Mouse (Mus musculus): ENCODE measurements around the gene Spg7. TPM values are rescaled to one million over a fixed set of nuclear protein-coding genes. Genes with fewer than 3 reads are reported as not detected.

The Spg7 gene
- total RNA-seq, 2 experiments from 2014 or later = 86.9 to 88.3 TPM

DNA sequence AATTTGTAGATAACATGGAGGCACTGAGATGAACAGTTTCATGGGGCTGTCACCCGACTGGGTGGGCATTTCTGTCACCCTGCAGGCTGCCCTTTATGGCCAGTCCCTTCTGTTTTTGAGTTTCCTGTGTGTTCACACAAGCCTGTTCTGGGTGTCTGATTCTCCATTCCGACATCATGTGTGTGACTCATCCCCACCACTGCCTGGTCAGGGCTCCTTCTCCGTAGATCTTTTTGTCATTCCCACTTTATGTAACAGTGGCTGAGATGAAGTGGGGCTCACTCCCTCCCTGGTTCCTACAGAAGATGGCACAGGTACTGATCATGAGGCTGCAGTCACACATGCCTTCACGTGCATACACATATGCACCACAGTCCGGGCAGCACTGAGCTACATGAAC lies 59.9 kb downstream of the Spg7 start:
- DNase-seq (ENCODE audit: low spot score in 2 of 2) = no peak

DNA sequence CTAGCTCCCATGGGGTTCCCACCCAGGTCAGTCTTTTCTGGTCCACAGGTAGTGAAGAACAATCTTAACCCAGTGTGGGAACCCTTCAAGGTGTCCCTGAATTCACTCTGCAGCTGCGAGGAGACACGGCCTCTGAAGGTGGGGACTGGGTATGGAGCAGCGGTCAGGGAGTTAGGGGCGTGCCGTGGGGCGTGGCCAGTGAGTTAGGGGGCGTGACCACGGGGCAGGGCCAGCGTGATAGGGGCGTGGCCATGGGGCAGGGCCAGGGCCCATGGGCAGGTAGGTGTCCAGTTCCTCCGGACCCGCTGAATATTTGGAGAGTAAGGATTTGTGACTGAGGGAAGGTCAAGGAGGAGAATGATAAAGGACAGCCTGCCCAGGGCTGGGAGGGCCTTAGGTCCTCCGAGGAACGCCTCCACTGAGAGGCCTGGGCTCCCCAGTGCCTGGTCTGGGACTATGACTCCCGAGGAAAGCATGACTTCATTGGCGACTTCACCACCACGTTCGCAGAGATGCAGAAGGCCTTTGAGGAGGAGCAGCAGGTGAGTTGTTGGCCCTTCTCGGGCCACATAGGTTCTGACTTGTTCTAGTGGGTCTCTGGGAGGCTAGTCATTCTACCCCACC lies 63.6 kb downstream of the Spg7 start:
- DNase-seq (ENCODE audit: low spot score in 2 of 2) = no peak

- DNase-seq (ENCODE audit: low spot score in 2 of 2) = no peak
Observed at GRCm38 (mm10) chr8:123131041-123131440, 68.3 kb downstream of the Spg7 start.

DNA sequence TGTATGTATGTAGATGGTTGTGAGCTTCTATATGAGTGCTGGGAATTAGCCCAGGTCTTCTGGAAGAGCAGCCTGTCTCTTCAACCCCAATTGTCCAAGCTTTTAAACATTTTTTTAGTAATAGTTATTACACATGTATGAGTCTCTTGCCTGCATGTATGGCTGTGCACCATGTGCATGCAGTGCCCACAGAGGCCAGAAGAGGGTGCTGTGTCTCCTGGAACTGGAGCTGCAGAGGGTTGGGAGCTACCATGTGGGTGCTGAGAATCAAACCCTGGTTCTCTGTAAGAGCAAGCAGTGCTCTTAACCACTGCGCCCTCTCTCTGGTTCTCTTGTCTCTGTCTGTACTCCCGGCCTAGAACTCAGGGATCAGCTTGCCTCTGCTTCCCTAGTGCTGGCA lies 70.2 kb downstream of the Spg7 start:
- DNase-seq (ENCODE audit: low spot score in 2 of 2) = no peak

DNA sequence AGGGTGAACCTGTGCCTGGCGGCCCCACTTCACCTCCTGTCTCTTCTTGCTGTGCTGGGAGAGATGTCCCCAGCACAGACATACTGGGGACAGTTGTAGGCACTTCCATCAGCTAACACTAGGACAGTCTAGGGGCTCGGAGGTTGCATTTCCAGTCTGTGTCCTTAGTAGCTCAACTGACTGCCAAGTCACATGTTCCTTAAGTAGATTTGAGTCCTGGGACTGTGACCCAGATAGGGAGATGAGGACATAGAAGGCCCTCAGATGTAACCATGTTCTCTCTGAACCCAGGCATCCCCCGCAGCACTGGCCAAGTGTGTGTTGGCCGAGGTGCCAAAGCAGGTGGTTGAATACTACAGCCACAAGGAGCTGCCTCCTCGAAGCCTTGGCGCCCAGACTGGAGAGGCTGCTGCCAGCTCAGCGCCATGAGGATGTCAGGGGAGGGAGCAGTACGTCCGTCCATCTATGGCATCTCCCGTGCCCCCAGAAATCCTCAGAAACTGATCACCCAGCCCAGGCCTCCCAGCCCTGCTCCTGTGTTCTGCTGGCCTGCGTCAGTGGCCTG lies 71.5 kb downstream of the Spg7 start:
- DNase-seq (ENCODE audit: low spot score in 2 of 2) = no peak

DNA sequence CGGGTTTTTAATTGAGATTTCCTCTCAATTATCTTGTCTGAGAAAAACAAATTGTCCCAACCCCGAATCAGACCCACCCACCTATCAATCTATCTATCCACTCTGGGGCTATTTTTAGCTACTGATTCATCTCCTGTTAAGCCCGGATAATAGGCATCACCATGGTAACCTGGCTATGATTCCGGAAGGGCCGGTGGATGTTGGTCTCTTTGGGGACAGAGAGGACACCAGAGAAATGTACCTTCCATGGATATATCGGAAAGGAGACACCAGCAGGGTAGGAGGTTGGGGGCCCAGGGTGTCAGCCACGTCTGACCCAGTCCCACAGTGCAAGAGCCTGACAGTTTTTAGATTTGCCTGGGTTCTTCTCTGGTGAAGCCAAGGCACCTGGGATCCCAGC lies 72.7 kb downstream of the Spg7 start:
- no peak for DNase-seq (ENCODE audit: low spot score in 2 of 2)

DNA sequence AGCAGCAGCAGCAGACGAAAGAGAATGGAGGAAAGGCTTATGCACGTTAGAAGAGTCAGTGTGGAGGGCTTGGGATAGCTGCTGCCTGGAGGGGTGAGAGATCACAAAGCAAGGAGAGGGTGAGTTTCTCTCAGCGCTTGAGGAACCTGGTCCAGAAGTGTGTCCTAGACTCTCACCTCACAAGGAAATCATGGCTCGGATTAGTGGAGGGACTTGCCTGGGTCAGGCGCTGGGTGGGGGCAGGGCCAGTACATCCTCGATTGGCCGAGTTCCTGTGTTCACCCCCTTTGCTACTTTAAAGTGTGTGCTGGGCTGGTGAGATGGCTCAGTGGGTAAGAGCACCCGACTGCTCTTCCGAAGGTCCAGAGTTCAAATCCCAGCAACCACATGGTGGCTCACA lies 73.1 kb downstream of the Spg7 start:
- DNase-seq (ENCODE audit: low spot score in 2 of 2) = no peak

DNA sequence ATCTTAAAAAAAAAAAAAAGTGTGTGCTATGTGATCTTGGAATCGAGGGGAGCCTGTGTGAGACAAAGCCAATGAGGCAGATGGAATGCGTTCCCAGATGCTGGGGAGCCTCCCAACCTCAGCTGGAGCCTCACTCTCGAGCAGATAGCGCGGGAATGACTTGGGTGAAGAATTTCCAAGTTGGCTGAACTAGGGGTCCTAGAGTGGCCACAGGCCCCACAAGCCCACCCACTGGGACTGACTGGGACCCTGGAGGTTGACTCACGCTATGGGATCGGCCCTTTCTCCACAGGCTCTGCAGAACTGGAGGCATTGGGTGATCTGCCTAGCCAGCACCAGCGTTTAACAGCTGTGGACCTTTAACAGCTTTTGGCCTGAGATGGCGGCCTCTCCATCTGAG lies 73.5 kb downstream of the Spg7 start:
- DNase-seq (ENCODE audit: low spot score in 2 of 2) = no peak

- no peak for DNase-seq (ENCODE audit: low spot score in 2 of 2)
Observed at GRCm38 (mm10) chr8:123137645-123138077, 74.9 kb downstream of the Spg7 start.

GRCm38 (mm10) chr8:123138741-123139140 lies 76.0 kb downstream of the Spg7 start:
- DNase-seq (ENCODE audit: low spot score in 2 of 2) = no peak

- peak; percentile 58 to 87 for DNase-seq (ENCODE audit: low spot score in 2 of 2)
Observed at GRCm38 (mm10) chr8:123141741-123142462, 79.2 kb downstream of the Spg7 start.

DNA sequence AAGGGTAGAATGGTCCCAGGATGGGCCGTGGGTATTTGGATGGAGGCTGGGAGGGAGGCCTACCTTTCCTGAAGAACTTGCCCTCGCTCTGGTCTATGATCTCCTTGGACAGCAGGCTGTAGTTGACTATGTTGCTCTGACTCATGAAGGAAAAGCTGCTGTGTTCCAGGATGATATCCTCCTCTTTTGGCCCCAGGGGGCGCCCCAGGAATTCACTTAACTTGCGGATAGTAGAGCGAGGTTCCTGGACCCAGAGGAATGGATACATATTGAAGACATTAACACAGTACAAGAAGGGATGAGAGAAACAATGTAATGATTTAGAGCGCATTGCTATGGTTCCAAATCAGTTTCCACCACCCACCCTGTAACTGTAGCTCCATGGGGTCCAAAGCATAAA lies 82.5 kb downstream of the Spg7 start:
- DNase-seq (ENCODE audit: low spot score in 2 of 2) = peak in 1 of 2 experiments; percentile 44

DNA sequence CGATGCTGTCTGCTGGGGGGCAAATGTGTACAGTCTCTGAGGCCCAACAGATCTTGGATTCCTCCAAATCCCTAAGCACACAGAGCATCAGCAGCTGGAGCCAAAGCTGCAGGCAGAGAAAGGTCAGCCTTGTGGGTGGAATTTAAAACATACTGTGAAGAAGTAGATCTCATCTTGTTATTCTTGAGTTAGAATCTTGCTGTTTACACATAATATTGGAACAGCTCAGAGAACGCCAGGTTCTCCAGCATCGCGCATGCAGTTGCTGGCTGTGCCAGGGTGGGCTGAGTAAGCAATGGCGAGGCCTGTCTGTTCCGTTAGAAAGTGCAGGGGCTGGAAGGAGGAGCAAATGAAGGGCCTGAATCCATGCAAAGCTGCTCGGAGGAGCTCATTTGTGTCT lies 83.6 kb downstream of the Spg7 start:
- DNase-seq (ENCODE audit: low spot score in 2 of 2) = no peak

Small RNAs within 50 kb of the gene (microRNA-seq; reads per million reads assigned to microRNA genes)
- gene Mir7079 (ENCODE audit: borderline number of aligned reads in 2 of 2) (0 reads per million in 2 experiments), gene Mir7080 (ENCODE audit: borderline number of aligned reads in 2 of 2) (3.7 to 4.7 reads per million in 2 experiments)

Other genes starting within 250 kb of the Spg7 start
- under 1 TPM; 0.22 to 0.99 TPM for gene Cdh15, start 215.0 kb upstream of the Spg7 start, total RNA-seq (2021)
- gene Ankrd11, start 20.7 kb upstream of the Spg7 start, total RNA-seq (2021) = 10 to 100 TPM; 69.1 to 93.7 TPM
- gene Rpl13, start 39.4 kb downstream of the Spg7 start, total RNA-seq (2021) = 100 to 1,000 TPM; 629 to 647 TPM
- gene Cpne7, start 54.4 kb downstream of the Spg7 start, total RNA-seq (2021) = 1 to 10 TPM; 4.7 to 6.6 TPM
- 10 to 100 TPM in 1 of 2 experiments, 1 to 10 TPM in 1; 9.2 to 12.2 TPM for gene Sult5a1, start 95.4 kb downstream of the Spg7 start, total RNA-seq (2021)
- gene Dpep1, start 123.3 kb downstream of the Spg7 start, total RNA-seq (2021) = 10 to 100 TPM; 45.0 to 48.5 TPM
- 10 to 100 TPM; 79.3 to 86.2 TPM for gene Chmp1a, start 149.8 kb downstream of the Spg7 start, total RNA-seq (2021)
- 1 to 10 TPM; 3.4 to 3.6 TPM for gene Spata33, start 149.9 kb downstream of the Spg7 start, total RNA-seq (2021)
- gene Cdk10, start 161.9 kb downstream of the Spg7 start, total RNA-seq (2021) = 10 to 100 TPM; 49.6 to 62.2 TPM
- gene Spata2l, start 173.3 kb downstream of the Spg7 start, total RNA-seq (2021) = 10 to 100 TPM; 10.5 to 14.2 TPM
- 10 to 100 TPM; 21.6 to 23.5 TPM for gene Zfp276, start 191.3 kb downstream of the Spg7 start, total RNA-seq (2021)
- 10 to 100 TPM; 20.3 to 24.0 TPM for gene Vps9d1, start 191.4 kb downstream of the Spg7 start, total RNA-seq (2021)

Data from adrenal gland, adult 18-20 months (tissue).